Mouse (Mus musculus): ENCODE results near the gene Sft2d2. TPM values are rescaled to one million over a fixed set of nuclear protein-coding genes. Genes with fewer than 3 reads are reported as not detected.

The Sft2d2 gene
- total RNA-seq, 4 experiments from 2014 or later: 14.2 to 18.1 (median 15.5) TPM

DNA sequence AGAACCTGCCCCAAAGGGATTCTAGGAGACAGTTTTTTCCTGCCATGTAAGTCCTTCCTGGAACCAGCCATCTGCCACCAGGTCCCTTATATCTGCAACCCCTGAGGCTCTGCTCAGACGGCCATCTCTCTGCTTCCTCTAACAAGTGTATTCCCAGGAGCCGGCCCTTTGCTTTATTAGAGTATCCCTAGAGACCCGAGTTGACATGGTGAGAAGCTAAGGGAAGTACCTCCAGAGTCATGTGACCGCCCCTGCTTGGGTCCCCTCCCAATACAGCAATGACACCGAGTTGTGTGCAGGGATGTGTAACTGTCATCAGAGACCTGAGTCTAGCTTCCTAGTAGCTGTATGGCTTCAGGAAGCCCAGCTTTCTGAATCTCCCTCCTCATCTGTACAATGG, 61.0 kb downstream of the Sft2d2 start:
- DNase-seq (ENCODE audit: low spot score): no peak

DNA sequence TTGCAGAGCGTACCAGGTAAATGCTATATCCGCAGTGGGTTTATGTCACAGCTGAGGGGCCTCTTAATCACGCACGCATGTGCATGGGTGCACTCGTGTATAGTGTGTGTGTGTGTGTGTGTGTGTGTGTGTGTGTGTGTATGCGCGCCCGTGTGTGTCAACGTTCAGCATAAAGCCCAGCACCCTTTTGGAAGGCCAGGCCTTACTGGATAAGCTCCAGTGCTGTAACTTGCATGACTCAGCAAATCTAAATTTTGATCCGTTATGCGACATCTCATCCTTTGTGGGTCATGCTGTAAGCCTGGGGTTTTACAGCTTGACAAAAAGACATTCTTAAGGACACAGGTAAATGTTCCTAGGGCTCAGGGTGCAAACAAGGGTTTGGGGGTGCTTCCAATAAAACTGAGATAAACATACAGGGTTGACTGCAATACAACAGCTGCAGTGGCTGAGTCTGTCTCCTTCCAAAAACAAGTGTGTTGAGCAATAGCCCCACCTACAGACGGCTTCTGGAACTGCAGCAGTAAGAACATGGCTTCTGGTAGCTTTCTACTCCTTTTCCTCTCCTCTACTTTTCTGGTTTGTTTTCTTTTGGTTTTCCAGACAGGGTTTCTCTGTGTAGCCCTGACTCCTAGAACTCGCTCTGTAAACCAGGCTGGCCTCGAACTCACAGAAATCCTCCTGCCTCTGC, 61.9 kb downstream of the Sft2d2 start:
- peak; percentile 63 for DNase-seq (ENCODE audit: low spot score)

DNA sequence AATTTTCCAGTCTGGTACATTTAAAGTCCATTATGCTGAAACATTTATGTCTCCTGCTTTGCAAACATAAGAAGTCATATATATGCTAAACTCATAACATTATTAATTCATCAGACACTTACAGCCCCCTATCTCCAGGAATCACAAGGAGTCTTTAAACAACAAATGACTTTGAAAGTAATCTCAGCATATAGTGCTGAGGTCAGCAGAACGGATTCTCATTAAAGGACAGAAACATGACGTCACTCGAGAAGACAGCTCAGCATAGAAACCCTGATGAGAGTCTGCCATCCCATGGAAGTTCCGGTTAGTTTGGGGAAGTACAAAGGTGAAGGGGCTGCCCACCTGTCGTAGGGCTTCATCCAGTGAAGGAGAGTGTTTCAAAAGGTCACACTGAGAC, 64.7 kb downstream of the Sft2d2 start:
- no peak for DNase-seq (ENCODE audit: low spot score)

Other genes with a start within 250 kb of the Sft2d2 start
- gene Tbx19, start 33.7 kb downstream of the Sft2d2 start, total RNA-seq (2022): not detected
- gene Tiprl, start 42.6 kb upstream of the Sft2d2 start, total RNA-seq (2022): 10 to 100 TPM; 30.0 to 36.4 (median 34.8) TPM
- gene Gpr161, start 101.4 kb upstream of the Sft2d2 start, total RNA-seq (2022): 1 to 10 TPM; 1.0 to 1.8 (median 1.2) TPM